Mouse (Mus musculus): ENCODE results near the gene Nckap1. TPM values are rescaled to one million over a fixed set of nuclear protein-coding genes. Genes with fewer than 3 reads are reported as not detected.
"Not testable (repeated sequence)": the region's sequence is repeated elsewhere in the genome, so short reads cannot be mapped to it uniquely, and the experiment has no call there.

Nckap1 gene
- polyA plus RNA-seq, 1 experiment from 2014 or later, result 64.1 TPM

GRCm38 (mm10) chr2:80547901-80548300, 33.3 kb downstream of the Nckap1 start:
- ATAC-seq (replicated peaks; ENCODE audit: low FRiP score, low TSS enrichment, low read depth), result no peak
- H3K27ac ChIP-seq (ENCODE audit: low read depth), result no peak overlapping the region
- H3K4me2 ChIP-seq (ENCODE audit: low read length), result no peak overlapping the region
- no peak overlapping the region for H3K4me3 ChIP-seq (ENCODE audit: low read depth, low read length)
- DNase-seq (ENCODE audit: low spot score), result no peak
- WGBS, result 94% methylated on average over 1 of the region's 1 CpGs
- no peak overlapping the region for H3K9ac ChIP-seq (ENCODE audit: low read length)
- no peaks in the 10 kb centered on the region for H3K9me3 ChIP-seq (ENCODE audit: control insufficient read depth, low read length)
- peaks cover 93% of the 10 kb centered on the region for H3K36me3 ChIP-seq (ENCODE audit: control insufficient read depth, insufficient read depth, low read length)
- no peaks in the 10 kb centered on the region for H3K4me1 ChIP-seq (replicated peaks; ENCODE audit: control insufficient read depth, insufficient read depth, low read length)
- no peaks in the 10 kb centered on the region for H3K27me3 ChIP-seq (replicated peaks; ENCODE audit: control insufficient read depth, insufficient read depth, low read length)

DNA sequence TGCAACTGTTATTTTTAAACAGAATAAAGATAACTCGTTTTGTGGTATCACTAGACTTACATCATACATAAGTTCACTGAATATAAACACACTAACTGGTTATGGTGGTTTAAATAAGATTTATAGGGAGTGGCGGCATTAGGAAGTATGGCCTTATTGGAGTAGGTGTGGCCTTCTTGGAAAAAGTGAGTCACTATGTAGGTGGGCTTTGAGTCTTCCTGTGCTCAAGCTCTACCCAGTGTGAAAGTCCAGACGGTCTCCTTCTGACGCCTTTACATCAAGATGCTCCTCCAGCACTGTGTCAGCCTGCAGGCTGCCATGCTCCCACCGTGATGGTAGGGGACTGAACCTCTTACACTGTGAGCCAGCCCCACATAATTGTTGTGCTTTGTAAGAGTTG, 38.4 kb downstream of the Nckap1 start:
- ATAC-seq (replicated peaks; ENCODE audit: low FRiP score, low TSS enrichment, low read depth), result no peak
- WGBS, result 84% methylated on average over 5 of the region's 5 CpGs

GRCm38 (mm10) chr2:80537156-80537555, 44.0 kb downstream of the Nckap1 start:
- no peaks in the 10 kb centered on the region for H3K9me3 ChIP-seq (ENCODE audit: control insufficient read depth, low read length)
- no peak overlapping the region for H3K4me3 ChIP-seq (ENCODE audit: low read depth, low read length)
- H3K9ac ChIP-seq (ENCODE audit: low read length), result no peak overlapping the region
- H3K27me3 ChIP-seq (replicated peaks; ENCODE audit: control insufficient read depth, insufficient read depth, low read length), result no peaks in the 10 kb centered on the region
- H3K36me3 ChIP-seq (ENCODE audit: control insufficient read depth, insufficient read depth, low read length), result peaks cover 64% of the 10 kb centered on the region
- no peak overlapping the region for H3K4me2 ChIP-seq (ENCODE audit: low read length)
- DNase-seq (ENCODE audit: low spot score) (no peak), ATAC-seq (replicated peaks; ENCODE audit: low FRiP score, low TSS enrichment, low read depth) (no peak)
- H3K4me1 ChIP-seq (replicated peaks; ENCODE audit: control insufficient read depth, insufficient read depth, low read length), result no peaks in the 10 kb centered on the region
- WGBS, result 52% methylated on average over 3 of the region's 3 CpGs
- H3K27ac ChIP-seq (ENCODE audit: low read depth), result no peak overlapping the region

More for the DNA sequence above, 38.4 kb downstream of the Nckap1 start:
- H3K4me1 ChIP-seq (replicated peaks; ENCODE audit: control insufficient read depth, insufficient read depth, low read length), result no peaks in the 10 kb centered on the region
- H3K27me3 ChIP-seq (replicated peaks; ENCODE audit: control insufficient read depth, insufficient read depth, low read length), result no peaks in the 10 kb centered on the region
- H3K9me3 ChIP-seq (ENCODE audit: control insufficient read depth, low read length), result no peaks in the 10 kb centered on the region
- no peak for DNase-seq (ENCODE audit: low spot score)
- no peak overlapping the region for H3K4me2 ChIP-seq (ENCODE audit: low read length)
- H3K36me3 ChIP-seq (ENCODE audit: control insufficient read depth, insufficient read depth, low read length), result peaks cover 86% of the 10 kb centered on the region
- H3K27ac ChIP-seq (ENCODE audit: low read depth), result no peak overlapping the region
- H3K4me3 ChIP-seq (ENCODE audit: low read depth, low read length), result no peak overlapping the region
- H3K9ac ChIP-seq (ENCODE audit: low read length), result no peak overlapping the region

GRCm38 (mm10) chr2:80536608-80537007, 44.6 kb downstream of the Nckap1 start:
- Histone ChIP-seq H3K9me3 (ENCODE audit: control insufficient read depth, low read length) (no peaks in the 10 kb centered on the region), H3K4me2 (ENCODE audit: low read length) (no peak overlapping the region), H3K4me1 (replicated peaks; ENCODE audit: control insufficient read depth, insufficient read depth, low read length) (no peaks in the 10 kb centered on the region), H3K36me3 (ENCODE audit: control insufficient read depth, insufficient read depth, low read length) (peaks cover 66% of the 10 kb centered on the region), H3K27ac (ENCODE audit: low read depth) (no peak overlapping the region), H3K4me3 (ENCODE audit: low read depth, low read length) (no peak overlapping the region), H3K27me3 (replicated peaks; ENCODE audit: control insufficient read depth, insufficient read depth, low read length) (no peaks in the 10 kb centered on the region), H3K9ac (ENCODE audit: low read length) (no peak overlapping the region)
- no peak for ATAC-seq (replicated peaks; ENCODE audit: low FRiP score, low TSS enrichment, low read depth)
- WGBS, result 88% methylated on average over 2 of the region's 2 CpGs
- no peak for DNase-seq (ENCODE audit: low spot score)

GRCm38 (mm10) chr2:80524275-80524674, 56.9 kb downstream of the Nckap1 start:
- WGBS, result 91% methylated on average over 9 of the region's 9 CpGs
- DNase-seq (ENCODE audit: low spot score) (no peak), ATAC-seq (replicated peaks; ENCODE audit: low FRiP score, low TSS enrichment, low read depth) (no peak)
- H3K9ac ChIP-seq (ENCODE audit: low read length), result no peak overlapping the region
- H3K4me3 ChIP-seq (ENCODE audit: low read depth, low read length), result no peak overlapping the region
- H3K36me3 ChIP-seq (ENCODE audit: control insufficient read depth, insufficient read depth, low read length), result peaks cover 84% of the 10 kb centered on the region
- H3K27ac ChIP-seq (ENCODE audit: low read depth), result no peak overlapping the region
- peaks cover 4% of the 10 kb centered on the region; the same call in 1 of the 2 replicates for H3K9me3 ChIP-seq (ENCODE audit: control insufficient read depth, low read length)
- H3K4me2 ChIP-seq (ENCODE audit: low read length), result no peak overlapping the region
- no peaks in the 10 kb centered on the region for H3K4me1 ChIP-seq (replicated peaks; ENCODE audit: control insufficient read depth, insufficient read depth, low read length)
- H3K27me3 ChIP-seq (replicated peaks; ENCODE audit: control insufficient read depth, insufficient read depth, low read length), result no peaks in the 10 kb centered on the region

GRCm38 (mm10) chr2:80506051-80506802, 75.0 kb downstream of the Nckap1 start:
- no peak overlapping the region for H3K27ac ChIP-seq (ENCODE audit: low read depth)
- H3K9ac ChIP-seq (ENCODE audit: low read length), result no peak overlapping the region
- ATAC-seq (replicated peaks; ENCODE audit: low FRiP score, low TSS enrichment, low read depth) (no peak), DNase-seq (ENCODE audit: low spot score) (no peak)
- no peak overlapping the region for H3K4me3 ChIP-seq (ENCODE audit: low read depth, low read length)
- no peak overlapping the region for H3K4me2 ChIP-seq (ENCODE audit: low read length)
- H3K27me3 ChIP-seq (replicated peaks; ENCODE audit: control insufficient read depth, insufficient read depth, low read length), result no peaks in the 10 kb centered on the region
- H3K9me3 ChIP-seq (ENCODE audit: control insufficient read depth, low read length), result no peaks in the 10 kb centered on the region
- WGBS, result 71% methylated on average over 7 of the region's 7 CpGs
- H3K36me3 ChIP-seq (ENCODE audit: control insufficient read depth, insufficient read depth, low read length), result peaks cover 85% of the 10 kb centered on the region
- H3K4me1 ChIP-seq (replicated peaks; ENCODE audit: control insufficient read depth, insufficient read depth, low read length), result no peaks in the 10 kb centered on the region

GRCm38 (mm10) chr2:80502132-80502531, 79.0 kb downstream of the Nckap1 start:
- no peak overlapping the region for H3K4me3 ChIP-seq (ENCODE audit: low read depth, low read length)
- no peak overlapping the region for H3K4me2 ChIP-seq (ENCODE audit: low read length)
- H3K9ac ChIP-seq (ENCODE audit: low read length), result no peak overlapping the region
- no peaks in the 10 kb centered on the region for H3K9me3 ChIP-seq (ENCODE audit: control insufficient read depth, low read length)
- 95% methylated on average over 4 of the region's 4 CpGs for WGBS
- no peak for DNase-seq (ENCODE audit: low spot score)
- H3K27me3 ChIP-seq (replicated peaks; ENCODE audit: control insufficient read depth, insufficient read depth, low read length), result no peaks in the 10 kb centered on the region
- no peak overlapping the region for H3K27ac ChIP-seq (ENCODE audit: low read depth)
- peaks cover 71% of the 10 kb centered on the region for H3K36me3 ChIP-seq (ENCODE audit: control insufficient read depth, insufficient read depth, low read length)
- no peaks in the 10 kb centered on the region for H3K4me1 ChIP-seq (replicated peaks; ENCODE audit: control insufficient read depth, insufficient read depth, low read length)
- ATAC-seq (replicated peaks; ENCODE audit: low FRiP score, low TSS enrichment, low read depth), result no peak

- not testable (repeated sequence) for H3K27ac ChIP-seq (ENCODE audit: low read depth); H3K4me2 ChIP-seq (ENCODE audit: low read length); ATAC-seq (replicated peaks; ENCODE audit: low FRiP score, low TSS enrichment, low read depth); H3K4me1 ChIP-seq (replicated peaks; ENCODE audit: control insufficient read depth, insufficient read depth, low read length); H3K9me3 ChIP-seq (ENCODE audit: control insufficient read depth, low read length); H3K4me3 ChIP-seq (ENCODE audit: low read depth, low read length); H3K27me3 ChIP-seq (replicated peaks; ENCODE audit: control insufficient read depth, insufficient read depth, low read length); DNase-seq (ENCODE audit: low spot score); H3K9ac ChIP-seq (ENCODE audit: low read length)
- H3K36me3 ChIP-seq (ENCODE audit: control insufficient read depth, insufficient read depth, low read length), result peaks cover 12% of the 10 kb centered on the region
- 82% methylated on average over 7 of the region's 7 CpGs for WGBS
Observed at GRCm38 (mm10) chr2:80495304-80495703, 85.9 kb downstream of the Nckap1 start.

GRCm38 (mm10) chr2:80486851-80487250, 94.3 kb downstream of the Nckap1 start:
- H3K4me2 ChIP-seq (ENCODE audit: low read length), result no peak overlapping the region
- no peak overlapping the region for H3K9ac ChIP-seq (ENCODE audit: low read length)
- no peaks in the 10 kb centered on the region for H3K36me3 ChIP-seq (ENCODE audit: control insufficient read depth, insufficient read depth, low read length)
- H3K4me3 ChIP-seq (ENCODE audit: low read depth, low read length), result no peak overlapping the region
- WGBS, result 65% methylated on average over 5 of the region's 5 CpGs
- no peaks in the 10 kb centered on the region for H3K9me3 ChIP-seq (ENCODE audit: control insufficient read depth, low read length)
- no peak overlapping the region for H3K27ac ChIP-seq (ENCODE audit: low read depth)
- no peak for DNase-seq (ENCODE audit: low spot score)
- no peak for ATAC-seq (replicated peaks; ENCODE audit: low FRiP score, low TSS enrichment, low read depth)
- no peaks in the 10 kb centered on the region for H3K27me3 ChIP-seq (replicated peaks; ENCODE audit: control insufficient read depth, insufficient read depth, low read length)
- no peaks in the 10 kb centered on the region for H3K4me1 ChIP-seq (replicated peaks; ENCODE audit: control insufficient read depth, insufficient read depth, low read length)
